ENCODE assay signal across 22 mouse cellular contexts in genomic region chr5:96065591-96065990, GRCm38 (mm10).
DNase-seq lines count a peak whose midpoint lies in the region; ATAC-seq lines count a peak whose summit lies in the region.
"Had no signal": no experiment of that assay in that cellular context is flagged by ENCODE, and none has a peak within 500 bp of the region (broad histone marks: within the 10 kb centered on the region; RNA-seq: fewer than 3 reads in every experiment).

No protein-coding gene starts in this region.

- no peak overlapping the region for H3K27ac ChIP-seq in hindbrain, embryonic 15.5 days (replicated peaks)
- H3K27ac ChIP-seq in hindbrain, embryonic 10.5 days, result no peak overlapping the region
- no peak overlapping the region for H3K27ac ChIP-seq in midbrain, embryonic 16.5 days (ENCODE audit: low read length)
- no peak overlapping the region for H3K27ac ChIP-seq in midbrain, embryonic 14.5 days (replicated peaks; ENCODE audit: low read depth, low read length)
- H3K27ac ChIP-seq in neural tube, embryonic 14.5 days (ENCODE audit: low read depth, low read length), result no peak overlapping the region
- no peak overlapping the region for H3K27ac ChIP-seq in neural tube, embryonic 15.5 days (replicated peaks)
- H3K27ac ChIP-seq: embryonic facial prominence, embryonic 13.5 days; embryonic facial prominence, embryonic 15.5 days; forebrain, embryonic 10.5 days; forebrain, embryonic 12.5 days had no signal

- no peak for DNase-seq in hindbrain, embryonic 10.5 days (ENCODE audit: low spot score)
- DNase-seq in midbrain, embryonic 14.5 days, result no peak
- DNase-seq: adrenal gland, adult 2 months; adrenal gland, postnatal 10 days; adrenal gland, postnatal 25 days; cerebellum, adult 11 months; cerebellum, adult 18-20 months; cerebellum, adult 8-10 months; cerebellum, adult 9-11 months; cerebellum, postnatal 14 days; cerebellum, postnatal 36 days; embryo, embryonic 11 days had no signal

- ATAC-seq in hindbrain, embryonic 15.5 days (ENCODE audit: low FRiP score, low read depth), result peak; percentile 51; the same call in 1 of the 2 replicates
- peak; percentile 32; the same call in 1 of the 2 replicates for ATAC-seq in midbrain, embryonic 16.5 days
- ATAC-seq in midbrain, embryonic 14.5 days (ENCODE audit: low FRiP score, low TSS enrichment), result no peak
- peak; percentile 14; the same call in 1 of the 2 replicates for ATAC-seq in neural tube, embryonic 14.5 days (ENCODE audit: low read depth)
- ATAC-seq in neural tube, embryonic 15.5 days (ENCODE audit: low FRiP score), result no peak
- ATAC-seq: forebrain, embryonic 14.5 days had no signal

- no peak overlapping the region for H3K4me2 ChIP-seq in hindbrain, embryonic 15.5 days
- no peak overlapping the region for H3K4me2 ChIP-seq in midbrain, embryonic 16.5 days (ENCODE audit: low read length)
- no peak overlapping the region for H3K4me2 ChIP-seq in midbrain, embryonic 14.5 days (ENCODE audit: low read length)
- no peak overlapping the region for H3K4me2 ChIP-seq in neural tube, embryonic 14.5 days (ENCODE audit: low read depth, low read length)
- no peak overlapping the region for H3K4me2 ChIP-seq in neural tube, embryonic 15.5 days
- H3K4me2 ChIP-seq: embryonic facial prominence, embryonic 13.5 days; embryonic facial prominence, embryonic 15.5 days; forebrain, embryonic 12.5 days had no signal

- no peaks in the 10 kb centered on the region for H3K9me3 ChIP-seq in hindbrain, embryonic 15.5 days
- H3K9me3 ChIP-seq in hindbrain, embryonic 10.5 days, result 0 out of 2 replicates have a peak, but pooled peaks cover 3% of the 10 kb centered on the region
- H3K9me3 ChIP-seq in midbrain, embryonic 16.5 days (replicated peaks; ENCODE audit: control insufficient read depth, low read length, poor library complexity, severe bottlenecking), result no peaks in the 10 kb centered on the region
- no peaks in the 10 kb centered on the region for H3K9me3 ChIP-seq in midbrain, embryonic 14.5 days (ENCODE audit: control insufficient read depth, low read length)
- no peaks in the 10 kb centered on the region for H3K9me3 ChIP-seq in neural tube, embryonic 14.5 days (ENCODE audit: control insufficient read depth, low read length)
- no peaks in the 10 kb centered on the region for H3K9me3 ChIP-seq in neural tube, embryonic 15.5 days (replicated peaks)
- H3K9me3 ChIP-seq: embryonic facial prominence, embryonic 13.5 days; embryonic facial prominence, embryonic 15.5 days; forebrain, embryonic 10.5 days; forebrain, embryonic 12.5 days had no signal

- H3K4me1 ChIP-seq in hindbrain, embryonic 15.5 days (replicated peaks), result no peaks in the 10 kb centered on the region
- no peaks in the 10 kb centered on the region for H3K4me1 ChIP-seq in hindbrain, embryonic 10.5 days (replicated peaks)
- H3K4me1 ChIP-seq in midbrain, embryonic 16.5 days (ENCODE audit: control insufficient read depth, insufficient read depth, low read length), result no peaks in the 10 kb centered on the region
- H3K4me1 ChIP-seq in midbrain, embryonic 14.5 days (ENCODE audit: control insufficient read depth, insufficient read depth, low read length), result no peaks in the 10 kb centered on the region
- H3K4me1 ChIP-seq in neural tube, embryonic 14.5 days (ENCODE audit: control insufficient read depth, insufficient read depth, low read length), result no peaks in the 10 kb centered on the region
- H3K4me1 ChIP-seq in neural tube, embryonic 15.5 days, result no peaks in the 10 kb centered on the region
- H3K4me1 ChIP-seq: embryonic facial prominence, embryonic 13.5 days; embryonic facial prominence, embryonic 15.5 days; forebrain, embryonic 10.5 days; forebrain, embryonic 12.5 days had no signal

- H3K27me3 ChIP-seq in hindbrain, embryonic 15.5 days, result no peaks in the 10 kb centered on the region
- H3K27me3 ChIP-seq in hindbrain, embryonic 10.5 days (ENCODE audit: insufficient read depth, poor library complexity, severe bottlenecking), result no peaks in the 10 kb centered on the region
- H3K27me3 ChIP-seq in midbrain, embryonic 16.5 days (ENCODE audit: control insufficient read depth, insufficient read depth, low read depth, low read length), result no peaks in the 10 kb centered on the region
- no peaks in the 10 kb centered on the region for H3K27me3 ChIP-seq in midbrain, embryonic 14.5 days (ENCODE audit: control insufficient read depth, insufficient read depth, low read length)
- no peaks in the 10 kb centered on the region for H3K27me3 ChIP-seq in neural tube, embryonic 14.5 days (ENCODE audit: control insufficient read depth, insufficient read depth, low read length)
- no peaks in the 10 kb centered on the region for H3K27me3 ChIP-seq in neural tube, embryonic 15.5 days (replicated peaks)
- H3K27me3 ChIP-seq: embryonic facial prominence, embryonic 13.5 days; embryonic facial prominence, embryonic 15.5 days; forebrain, embryonic 12.5 days had no signal

- no peaks in the 10 kb centered on the region for H3K36me3 ChIP-seq in hindbrain, embryonic 15.5 days
- no peaks in the 10 kb centered on the region for H3K36me3 ChIP-seq in hindbrain, embryonic 10.5 days
- H3K36me3 ChIP-seq in midbrain, embryonic 16.5 days (ENCODE audit: control insufficient read depth, insufficient read depth, low read length), result no peaks in the 10 kb centered on the region
- H3K36me3 ChIP-seq in midbrain, embryonic 14.5 days (ENCODE audit: control insufficient read depth, insufficient read depth, low read length), result no peaks in the 10 kb centered on the region
- H3K36me3 ChIP-seq in neural tube, embryonic 14.5 days (ENCODE audit: control insufficient read depth, insufficient read depth, low read length), result no peaks in the 10 kb centered on the region
- H3K36me3 ChIP-seq in neural tube, embryonic 15.5 days, result no peaks in the 10 kb centered on the region
- H3K36me3 ChIP-seq: embryonic facial prominence, embryonic 13.5 days; embryonic facial prominence, embryonic 15.5 days; forebrain, embryonic 10.5 days; forebrain, embryonic 12.5 days had no signal

- no peak overlapping the region for H3K9ac ChIP-seq in hindbrain, embryonic 15.5 days
- H3K9ac ChIP-seq in midbrain, embryonic 16.5 days (ENCODE audit: low read depth, low read length), result no peak overlapping the region
- no peak overlapping the region for H3K9ac ChIP-seq in midbrain, embryonic 14.5 days (replicated peaks; ENCODE audit: low read length)
- H3K9ac ChIP-seq in neural tube, embryonic 14.5 days (replicated peaks; ENCODE audit: low read depth, low read length), result no peak overlapping the region
- H3K9ac ChIP-seq in neural tube, embryonic 15.5 days (replicated peaks), result no peak overlapping the region
- H3K9ac ChIP-seq: embryonic facial prominence, embryonic 13.5 days; embryonic facial prominence, embryonic 15.5 days; forebrain, embryonic 12.5 days had no signal

- H3K4me3 ChIP-seq in hindbrain, embryonic 15.5 days, result no peak overlapping the region
- H3K4me3 ChIP-seq in hindbrain, embryonic 10.5 days, result no peak overlapping the region
- H3K4me3 ChIP-seq in midbrain, embryonic 16.5 days (ENCODE audit: low read depth, low read length), result no peak overlapping the region
- H3K4me3 ChIP-seq in midbrain, embryonic 14.5 days (replicated peaks; ENCODE audit: low read depth, low read length), result no peak overlapping the region
- H3K4me3 ChIP-seq in neural tube, embryonic 14.5 days (ENCODE audit: low read depth, low read length), result no peak overlapping the region
- H3K4me3 ChIP-seq in neural tube, embryonic 15.5 days (replicated peaks), result no peak overlapping the region
- H3K4me3 ChIP-seq: embryonic facial prominence, embryonic 13.5 days; embryonic facial prominence, embryonic 15.5 days; erythroblast, embryonic 14.5 days; forebrain, embryonic 10.5 days; forebrain, embryonic 12.5 days had no signal

Comparison
In these comparisons a context has a peak if more than half of its experiments do, and no peak if none do; other contexts are left out.
1. ATAC-seq: peak in hindbrain, embryonic 15.5 days (single experiment), midbrain, embryonic 16.5 days (single experiment) and neural tube, embryonic 14.5 days (single experiment); none in midbrain, embryonic 14.5 days (single experiment) and neural tube, embryonic 15.5 days (single experiment).